Mouse (Mus musculus): ENCODE results near the gene Hoxd3. TPM values are rescaled to one million over a fixed set of nuclear protein-coding genes. Genes with fewer than 3 reads are reported as not detected.

Gene Hoxd3
- polyA plus RNA-seq (2012; rRNA removed) = 0.54 and 0.59 TPM in 2 replicates

GRCm38 (mm10) chr2:74711721-74712621, at the start of gene Hoxd3, which contains the start of gene Hoxd4:
TSS of gene Hoxd3 (plus strand) at chr2:74711927.
TSS of gene Hoxd4 (plus strand) at chr2:74711929.
- no peaks in the 10 kb centered on the region for H3K36me3 ChIP-seq (ENCODE audit: control insufficient read depth, insufficient read depth, low read length)
- H3K27ac ChIP-seq (ENCODE audit: control insufficient read depth, insufficient read depth, low read length) = no peak within 1 kb of the TSS
- peaks cover 20% of the 10 kb centered on the region for H3K27me3 ChIP-seq (ENCODE audit: control insufficient read depth, insufficient read depth, low read length)
- H3K4me3 ChIP-seq (ENCODE audit: control insufficient read depth, insufficient read depth, low read length) = no peak within 1 kb of the TSS
- 5% methylated on average over 65 of the region's 65 CpGs for WGBS
- no peaks in the 10 kb centered on the region for H3K4me1 ChIP-seq (replicated peaks; ENCODE audit: control insufficient read depth, insufficient read depth, low read length)
- TF ChIP-seq CTCF (IDR thresholded peaks at IDR 0.05; ENCODE audit: borderline replicate concordance, control insufficient read depth, extremely low read depth, insufficient read depth, low read length, poor library complexity) (no peak), POLR2A (IDR thresholded peaks at IDR 0.05; ENCODE audit: control insufficient read depth, extremely low read depth, insufficient read depth, low read length, poor library complexity) (no peak)
- no peak for DNase-seq

- Histone ChIP-seq H3K4me1 (replicated peaks; ENCODE audit: control insufficient read depth, insufficient read depth, low read length) (no peaks in the 10 kb centered on the region), H3K36me3 (ENCODE audit: control insufficient read depth, insufficient read depth, low read length) (no peaks in the 10 kb centered on the region), H3K27me3 (ENCODE audit: control insufficient read depth, insufficient read depth, low read length) (peaks cover 39% of the 10 kb centered on the region), H3K4me3 (ENCODE audit: control insufficient read depth, insufficient read depth, low read length) (no peak overlapping the region), H3K27ac (ENCODE audit: control insufficient read depth, insufficient read depth, low read length) (no peak overlapping the region)
- WGBS = 7% methylated on average over 18 of the region's 18 CpGs
- no peak for DNase-seq
- no peak for TF ChIP-seq POLR2A (IDR thresholded peaks at IDR 0.05; ENCODE audit: control insufficient read depth, extremely low read depth, insufficient read depth, low read length, poor library complexity)
- TF ChIP-seq CTCF (IDR thresholded peaks at IDR 0.05; ENCODE audit: borderline replicate concordance, control insufficient read depth, extremely low read depth, insufficient read depth, low read length, poor library complexity) = 0 out of 2 replicates have a peak, but pooled peaks have one; percentile 32
Observed at GRCm38 (mm10) chr2:74663291-74663925, 48.3 kb upstream of the Hoxd3 start.

GRCm38 (mm10) chr2:74666411-74666810, 45.3 kb upstream of the Hoxd3 start:
- H3K27ac ChIP-seq (ENCODE audit: control insufficient read depth, insufficient read depth, low read length) = no peak overlapping the region
- 10% methylated on average over 7 of the region's 7 CpGs for WGBS
- TF ChIP-seq CTCF (IDR thresholded peaks at IDR 0.05; ENCODE audit: borderline replicate concordance, control insufficient read depth, extremely low read depth, insufficient read depth, low read length, poor library complexity) (no peak), POLR2A (IDR thresholded peaks at IDR 0.05; ENCODE audit: control insufficient read depth, extremely low read depth, insufficient read depth, low read length, poor library complexity) (no peak)
- DNase-seq = no peak
- no peaks in the 10 kb centered on the region for H3K36me3 ChIP-seq (ENCODE audit: control insufficient read depth, insufficient read depth, low read length)
- no peak overlapping the region for H3K4me3 ChIP-seq (ENCODE audit: control insufficient read depth, insufficient read depth, low read length)
- peaks cover 29% of the 10 kb centered on the region for H3K27me3 ChIP-seq (ENCODE audit: control insufficient read depth, insufficient read depth, low read length)
- no peaks in the 10 kb centered on the region for H3K4me1 ChIP-seq (replicated peaks; ENCODE audit: control insufficient read depth, insufficient read depth, low read length)

GRCm38 (mm10) chr2:74667191-74667841, 44.4 kb upstream of the Hoxd3 start:
- Histone ChIP-seq H3K27ac (ENCODE audit: control insufficient read depth, insufficient read depth, low read length) (no peak overlapping the region), H3K27me3 (ENCODE audit: control insufficient read depth, insufficient read depth, low read length) (peaks cover 26% of the 10 kb centered on the region), H3K4me3 (ENCODE audit: control insufficient read depth, insufficient read depth, low read length) (no peak overlapping the region), H3K4me1 (replicated peaks; ENCODE audit: control insufficient read depth, insufficient read depth, low read length) (no peaks in the 10 kb centered on the region), H3K36me3 (ENCODE audit: control insufficient read depth, insufficient read depth, low read length) (no peaks in the 10 kb centered on the region)
- WGBS = 14% methylated on average over 36 of the region's 36 CpGs
- DNase-seq = no peak
- TF ChIP-seq CTCF (IDR thresholded peaks at IDR 0.05; ENCODE audit: borderline replicate concordance, control insufficient read depth, extremely low read depth, insufficient read depth, low read length, poor library complexity) = no peak

GRCm38 (mm10) chr2:74667842-74668357, 43.8 kb upstream of the Hoxd3 start, which contains the start of gene Hoxd13:
TSS of gene Hoxd13 (plus strand) at chr2:74668310.
- Histone ChIP-seq H3K36me3 (ENCODE audit: control insufficient read depth, insufficient read depth, low read length) (no peaks in the 10 kb centered on the region), H3K4me1 (replicated peaks; ENCODE audit: control insufficient read depth, insufficient read depth, low read length) (no peaks in the 10 kb centered on the region), H3K27me3 (ENCODE audit: control insufficient read depth, insufficient read depth, low read length) (peaks cover 28% of the 10 kb centered on the region), H3K27ac (ENCODE audit: control insufficient read depth, insufficient read depth, low read length) (no peak within 1 kb of the TSS), H3K4me3 (ENCODE audit: control insufficient read depth, insufficient read depth, low read length) (no peak within 1 kb of the TSS)
- TF ChIP-seq POLR2A (IDR thresholded peaks at IDR 0.05; ENCODE audit: control insufficient read depth, extremely low read depth, insufficient read depth, low read length, poor library complexity) (no peak), CTCF (IDR thresholded peaks at IDR 0.05; ENCODE audit: borderline replicate concordance, control insufficient read depth, extremely low read depth, insufficient read depth, low read length, poor library complexity) (no peak)
- no peak for DNase-seq
- 4% methylated on average over 35 of the region's 51 CpGs for WGBS
